Mouse (Mus musculus): ENCODE results near the gene Tbxas1.

The Tbxas1 gene

DNA sequence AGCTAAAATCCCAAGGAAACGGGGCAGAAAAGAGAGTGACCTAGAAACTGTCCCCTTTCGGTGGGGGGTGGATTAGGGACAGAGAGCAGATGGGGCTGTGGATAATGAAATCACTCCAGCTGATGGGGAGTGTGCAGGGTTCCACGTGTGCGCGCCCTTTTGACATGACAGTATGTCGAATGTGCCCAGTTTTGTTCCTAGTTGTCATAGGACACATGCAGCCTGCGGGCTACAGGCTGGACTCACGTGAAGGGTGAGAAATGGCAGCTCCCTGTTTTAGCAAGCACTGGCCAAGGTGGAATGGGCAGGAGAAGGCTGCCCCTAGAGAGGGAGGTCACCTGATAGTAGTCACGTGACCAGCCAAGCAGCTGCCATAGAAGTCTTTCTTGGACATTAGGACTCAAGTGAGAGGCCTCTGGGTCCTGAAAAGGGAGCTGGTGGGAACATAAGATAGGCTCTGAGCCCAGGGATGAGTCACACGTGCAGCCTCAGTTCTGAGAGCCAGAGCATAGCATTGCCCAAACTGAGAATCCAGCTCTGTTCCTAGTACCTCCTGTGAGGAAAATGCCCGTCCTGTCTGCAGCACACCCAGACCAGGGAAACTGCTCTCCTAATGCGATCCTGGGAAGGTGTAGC is 85.7 kb downstream of the Tbxas1 start:
- DNase-seq (ENCODE audit: low spot score in 2 of 2), result peak in 1 of 2 experiments; percentile 15

DNA sequence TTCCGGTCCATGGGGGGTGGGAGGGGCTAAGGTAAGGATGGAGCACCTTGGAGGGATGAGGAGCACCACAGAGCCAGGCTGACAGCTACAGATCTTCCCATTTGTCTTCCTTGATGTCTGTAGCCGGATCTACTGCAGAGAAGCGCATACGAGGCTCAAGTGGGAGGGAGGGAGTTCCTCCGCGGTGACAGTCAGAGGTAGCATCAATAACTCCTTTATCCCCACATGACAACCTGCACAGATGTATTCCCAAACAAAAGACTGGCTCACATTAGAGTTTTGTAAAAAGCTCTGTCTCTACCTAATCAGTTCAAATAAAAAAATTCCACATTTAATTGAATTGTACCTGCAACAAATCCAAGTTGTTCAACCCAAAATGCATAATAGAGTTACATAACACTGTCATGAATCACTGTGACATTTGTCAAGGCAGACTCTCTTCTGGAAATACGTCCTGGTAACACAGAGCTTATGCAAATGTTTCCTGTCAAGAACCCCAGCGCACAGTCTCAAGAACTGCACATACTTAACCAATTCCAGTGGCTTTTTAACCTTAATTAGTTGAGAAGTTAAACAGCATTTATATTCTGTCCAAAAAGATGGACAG is 86.3 kb downstream of the Tbxas1 start:
- no peak for DNase-seq (ENCODE audit: low spot score in 2 of 2)

- DNase-seq (ENCODE audit: low spot score in 2 of 2), result no peak
Measured at GRCm38 (mm10) chr6:38966839-38967238, 91.6 kb downstream of the Tbxas1 start.

DNA sequence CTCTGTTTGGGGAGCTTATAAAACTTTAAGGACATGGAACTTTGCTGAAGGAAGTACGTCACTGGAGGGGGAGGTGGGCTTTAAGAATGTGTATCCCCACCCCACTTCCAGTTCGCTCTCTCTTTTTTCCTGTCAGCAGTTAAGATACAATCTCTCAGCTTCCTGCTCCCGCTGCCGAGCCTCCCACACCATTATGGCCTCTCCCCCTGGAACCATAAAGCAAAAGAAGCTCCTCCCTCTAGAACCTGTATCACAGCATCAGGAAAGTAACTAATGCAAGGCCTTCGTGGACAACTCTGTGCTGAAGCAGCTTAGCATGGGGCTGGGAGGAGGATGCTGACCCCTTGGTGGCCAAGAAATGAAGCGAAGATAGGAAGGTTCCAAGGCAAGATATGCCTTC is 92.1 kb downstream of the Tbxas1 start:
- no peak for DNase-seq (ENCODE audit: low spot score in 2 of 2)

DNA sequence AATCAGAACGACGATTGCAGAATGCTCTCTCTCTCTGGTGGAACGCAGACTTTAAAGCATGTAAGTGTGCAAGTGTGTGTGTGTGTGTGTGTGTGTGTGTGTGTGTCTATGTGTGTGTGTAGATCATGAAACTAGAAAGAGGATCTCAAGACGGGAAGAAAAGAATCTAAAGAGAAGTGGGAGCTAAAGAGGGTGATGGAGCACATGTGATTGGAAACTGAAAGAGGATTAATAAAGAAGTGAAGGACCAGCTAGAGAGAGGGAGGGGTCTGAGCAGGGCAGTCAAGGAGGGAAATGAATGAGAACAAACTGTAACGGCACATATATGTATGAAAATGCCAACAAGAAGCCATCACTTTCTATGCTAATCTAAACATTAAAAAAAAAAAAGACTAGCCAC is 92.8 kb downstream of the Tbxas1 start:
- no peak for DNase-seq (ENCODE audit: low spot score in 2 of 2)

DNA sequence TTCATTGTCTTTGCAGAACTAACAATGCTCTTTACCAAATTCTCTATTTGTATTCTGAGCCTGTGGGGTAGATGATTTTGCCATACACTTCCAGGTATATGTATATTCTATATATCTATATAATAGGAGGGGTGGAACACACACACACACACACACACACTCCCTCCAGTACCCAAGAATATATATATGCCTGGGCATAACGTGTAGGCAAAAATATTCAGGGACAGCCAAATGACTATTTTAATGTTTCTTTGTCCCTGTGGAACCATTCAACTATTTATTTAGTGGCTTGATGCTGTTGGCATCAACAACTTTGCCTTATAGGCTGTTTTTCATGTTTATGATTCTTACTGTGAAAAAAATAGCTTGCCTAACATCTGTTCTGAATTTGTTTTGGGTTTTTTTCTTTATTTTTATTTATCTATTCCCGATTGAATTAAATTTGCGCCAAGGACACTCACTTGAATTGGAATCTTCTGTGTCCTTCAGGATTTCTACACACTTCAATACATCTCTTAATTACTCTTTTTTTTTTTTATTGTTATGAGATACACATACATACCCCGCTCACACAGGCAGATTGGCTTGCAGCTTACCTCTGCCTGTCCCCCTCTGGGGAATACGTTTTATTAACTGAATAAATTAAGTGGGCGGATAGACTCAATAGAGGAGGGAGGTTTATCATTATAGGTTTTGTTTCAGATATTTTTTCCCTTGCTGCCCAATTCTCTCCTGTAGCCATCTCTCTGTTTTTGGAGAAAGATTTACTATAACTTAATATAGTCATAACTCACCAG is 94.9 kb downstream of the Tbxas1 start:
- DNase-seq (ENCODE audit: low spot score in 2 of 2), result no peak

DNA sequence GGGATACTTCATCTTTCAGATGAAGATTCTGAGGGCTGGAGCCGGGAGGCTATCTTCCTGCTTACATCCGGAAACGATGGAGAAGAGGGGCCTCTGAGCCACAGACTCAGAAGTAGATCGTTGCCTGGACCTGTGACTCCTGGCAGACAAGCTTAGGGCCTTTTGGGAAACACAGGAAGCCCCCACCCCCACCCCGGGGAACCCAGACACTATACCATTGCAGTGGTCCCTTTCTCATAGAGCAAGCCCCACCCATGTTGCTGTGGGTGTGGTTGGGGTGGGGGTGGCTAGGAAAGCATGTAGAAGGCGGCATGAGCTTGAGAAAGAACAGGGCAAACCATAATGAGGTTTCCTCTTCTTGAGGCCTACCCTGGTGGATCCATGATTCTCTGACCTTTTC is 95.6 kb downstream of the Tbxas1 start:
- no peak for DNase-seq (ENCODE audit: low spot score in 2 of 2)

DNA sequence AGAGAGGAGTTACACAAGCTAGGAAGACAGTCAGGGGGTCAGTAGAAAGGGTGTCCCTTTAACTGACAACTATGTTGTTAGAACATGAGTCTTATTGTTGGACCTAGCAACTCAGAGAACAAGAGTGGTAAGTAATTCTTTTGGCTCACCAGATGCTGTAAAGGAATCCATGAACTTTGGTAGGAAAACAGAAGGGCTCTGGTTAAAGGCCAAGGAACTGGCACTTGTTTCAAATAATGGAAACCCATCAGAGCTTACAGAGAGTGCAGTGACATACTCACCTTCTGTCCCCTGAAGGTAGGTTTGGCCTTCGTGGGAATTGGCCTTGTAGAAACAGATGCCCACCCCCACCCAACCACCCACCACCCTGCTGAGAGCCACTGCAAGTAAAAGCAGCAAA is 97.6 kb downstream of the Tbxas1 start:
- no peak for DNase-seq (ENCODE audit: low spot score in 2 of 2)

DNA sequence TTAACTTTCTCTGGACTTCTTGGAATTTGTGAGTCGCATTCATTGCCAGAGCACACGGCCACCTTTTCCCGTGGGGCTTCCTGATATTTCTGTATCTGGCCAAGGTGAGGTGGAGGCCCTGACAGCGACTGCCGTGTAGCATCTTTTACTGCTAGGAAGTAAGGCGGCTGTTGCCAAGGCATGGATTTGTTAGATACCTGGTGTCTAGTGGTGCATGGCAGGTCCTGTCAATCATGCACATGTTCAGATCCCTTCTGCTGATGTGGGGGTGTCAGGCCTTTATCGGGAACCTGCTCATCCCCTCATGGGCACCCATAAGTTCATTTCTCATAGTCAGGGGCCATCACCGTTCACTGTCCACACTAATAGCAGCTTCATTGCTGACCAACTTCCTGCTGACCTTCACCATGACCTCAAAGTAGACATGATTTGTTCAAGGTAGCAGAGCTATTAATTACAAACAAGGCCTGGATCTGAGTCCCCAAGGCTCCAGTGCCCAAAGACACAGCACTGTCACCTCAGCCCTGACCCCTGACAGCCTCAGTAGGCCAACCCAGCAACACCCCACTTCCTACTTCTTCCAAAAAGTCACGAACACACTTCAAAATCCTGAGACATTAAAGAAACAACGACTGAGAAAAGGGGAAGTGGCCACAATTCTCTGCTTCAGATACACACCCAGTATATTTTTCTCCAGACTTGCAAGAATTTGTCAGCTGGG is 98.4 kb downstream of the Tbxas1 start:
- no peak for DNase-seq (ENCODE audit: low spot score in 2 of 2)

- DNase-seq (ENCODE audit: low spot score in 2 of 2), result no peak
Measured at GRCm38 (mm10) chr6:38974162-38974525, 98.9 kb downstream of the Tbxas1 start.

GRCm38 (mm10) chr6:38974536-38975268 is 99.5 kb downstream of the Tbxas1 start:
- no peak for DNase-seq (ENCODE audit: low spot score in 2 of 2)

DNA sequence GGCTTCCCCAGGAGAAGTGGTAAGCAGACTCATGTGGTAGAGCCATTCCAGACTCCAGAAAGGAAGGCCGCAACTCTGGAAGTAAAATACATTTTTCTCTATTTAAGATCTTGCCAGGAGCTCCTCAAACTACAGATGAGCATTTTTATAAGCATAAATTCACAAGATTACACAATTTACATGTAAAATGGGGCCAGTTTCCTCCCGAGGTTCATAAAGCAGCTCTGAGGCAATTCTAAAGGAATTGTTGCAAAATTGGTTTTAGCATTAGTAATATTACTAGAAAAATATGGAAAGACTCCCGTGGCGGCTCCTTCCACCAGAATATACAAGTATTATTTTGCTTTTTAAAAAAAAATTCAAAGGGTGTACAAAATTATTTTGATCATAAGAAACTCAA is 100.7 kb downstream of the Tbxas1 start:
- DNase-seq (ENCODE audit: low spot score in 2 of 2), result no peak

- no peak for DNase-seq (ENCODE audit: low spot score in 2 of 2)
Measured at GRCm38 (mm10) chr6:38976355-38976754, 101.2 kb downstream of the Tbxas1 start.

DNA sequence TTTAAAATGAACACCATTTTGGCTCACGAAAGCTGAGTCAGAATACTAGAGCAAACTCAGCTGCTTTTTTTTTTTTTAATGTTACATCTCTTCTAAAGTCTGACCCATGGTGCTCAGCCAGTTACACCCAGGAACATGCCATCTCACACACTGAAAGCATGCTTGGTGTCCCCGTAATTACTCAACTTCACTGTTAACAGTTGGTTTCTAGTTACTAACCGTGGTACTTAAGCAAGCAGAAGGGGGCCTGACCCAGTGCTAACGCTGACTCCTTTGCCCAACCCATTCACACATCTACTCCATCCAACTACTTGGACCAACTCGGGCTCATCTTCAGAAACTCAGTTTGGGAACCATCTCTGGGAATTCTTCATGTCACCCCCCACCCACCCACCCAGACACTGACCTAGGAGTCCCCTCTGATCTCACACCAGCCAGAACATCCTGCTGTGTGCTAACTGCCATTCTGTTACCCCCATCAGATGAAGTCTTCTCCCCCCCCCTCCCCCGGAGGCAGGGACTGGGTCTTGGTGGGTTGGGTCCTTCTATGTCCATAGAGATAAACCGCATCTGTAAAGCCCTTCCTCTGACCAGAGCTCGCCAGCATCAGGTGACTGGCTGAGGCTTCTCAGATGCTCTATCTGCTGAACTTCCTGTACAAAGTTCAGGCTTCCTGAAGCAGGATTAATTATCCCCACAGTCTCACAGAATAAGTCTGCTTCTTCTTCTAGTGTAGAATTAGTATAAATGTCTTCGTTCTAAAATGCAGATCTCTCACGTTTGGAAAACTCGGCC is 105.9 kb downstream of the Tbxas1 start:
- DNase-seq (ENCODE audit: low spot score in 2 of 2), result no peak

- DNase-seq (ENCODE audit: low spot score in 2 of 2), result no peak
Measured at GRCm38 (mm10) chr6:38982071-38982470, 106.9 kb downstream of the Tbxas1 start.

DNA sequence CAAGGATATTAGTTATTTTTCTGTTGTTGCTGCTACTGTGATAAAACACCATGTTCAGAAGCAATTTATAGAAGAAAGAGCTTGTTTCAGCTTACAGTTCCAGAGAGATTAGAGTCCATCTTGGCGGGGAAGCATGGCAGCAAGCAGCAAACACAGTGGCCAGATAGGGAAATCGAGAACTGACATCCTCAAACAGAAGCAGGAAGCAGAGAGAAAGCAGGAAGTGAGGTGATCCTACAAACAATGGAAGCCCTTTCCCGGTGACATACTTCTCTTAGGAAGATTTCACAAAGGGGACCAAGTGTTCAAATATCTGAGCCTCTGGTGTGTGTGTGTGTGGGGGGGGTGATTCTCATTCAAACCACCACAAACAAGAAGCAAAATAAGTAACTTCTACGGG is 107.5 kb downstream of the Tbxas1 start:
- DNase-seq (ENCODE audit: low spot score in 2 of 2), result no peak

DNA sequence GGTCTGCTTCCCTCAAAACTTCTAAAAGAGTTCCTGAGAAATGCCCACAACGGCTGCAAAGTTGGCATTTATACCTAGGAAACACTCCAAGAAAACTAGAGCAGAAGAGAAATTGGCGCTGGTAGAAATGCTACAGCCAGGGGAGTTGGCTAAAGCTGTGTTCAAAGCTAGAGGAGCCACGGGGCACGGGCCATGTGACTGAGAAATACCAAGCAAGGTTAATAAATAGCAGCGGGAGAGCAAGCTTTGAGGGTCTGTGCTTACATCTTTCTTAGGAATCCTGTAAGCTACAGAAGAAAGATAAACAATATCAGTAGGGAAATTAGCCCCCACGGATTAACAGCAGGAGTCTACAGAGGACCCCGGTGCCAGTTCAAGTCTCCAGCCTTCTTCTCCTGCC is 107.9 kb downstream of the Tbxas1 start:
- no peak for DNase-seq (ENCODE audit: low spot score in 2 of 2)

GRCm38 (mm10) chr6:38984626-38985025 is 109.4 kb downstream of the Tbxas1 start:
- DNase-seq (ENCODE audit: low spot score in 2 of 2), result no peak

GRCm38 (mm10) chr6:38986641-38987040 is 111.4 kb downstream of the Tbxas1 start:
- no peak for DNase-seq (ENCODE audit: low spot score in 2 of 2)

DNA sequence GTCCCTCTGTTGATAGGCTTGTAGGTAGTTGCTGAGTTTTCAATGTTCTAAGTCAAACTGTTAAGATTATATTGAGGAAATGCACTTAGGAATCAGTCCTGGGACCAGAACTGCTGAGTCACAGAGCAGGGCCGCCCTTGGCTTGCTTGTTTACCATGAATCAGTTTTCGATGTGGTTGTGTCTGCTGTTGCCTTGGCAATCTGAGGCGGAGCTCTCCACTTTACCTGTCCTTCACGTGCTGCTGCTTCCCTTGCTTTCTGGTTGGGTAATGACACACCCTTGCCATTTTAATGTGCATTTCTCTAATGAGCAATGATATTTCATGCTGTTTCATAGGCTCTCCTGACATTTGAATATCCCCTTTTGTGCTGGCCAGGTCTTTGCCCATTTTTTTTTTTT is 116.8 kb downstream of the Tbxas1 start:
- no peak for DNase-seq (ENCODE audit: low spot score in 2 of 2)

DNA sequence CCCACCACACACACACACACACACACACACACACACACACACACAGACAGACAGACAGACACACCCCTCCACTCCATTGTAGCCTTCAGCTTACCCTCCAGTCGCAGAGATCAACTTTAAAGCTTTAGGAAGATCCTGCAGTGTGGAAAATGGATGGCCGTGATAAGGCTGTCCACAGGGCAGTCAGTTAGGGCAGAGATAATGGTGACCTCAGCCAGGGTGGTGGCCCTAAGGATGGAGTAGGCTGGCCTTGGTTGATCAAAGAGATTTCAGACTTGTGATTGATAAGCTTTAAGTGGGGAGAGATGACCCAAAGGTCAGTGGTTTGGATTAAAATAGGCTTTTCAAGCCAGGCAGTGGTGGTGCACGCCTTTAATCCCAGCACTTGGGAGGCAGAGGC is 120.6 kb downstream of the Tbxas1 start:
- DNase-seq (ENCODE audit: low spot score in 2 of 2), result no peak
